Mouse (Mus musculus) mature B cell (primary cell): ENCODE results near the gene Ly6g6c.

Experiments used
- in situ Hi-C: fragments of 300-500 bp; cut with MboI; formaldehyde crosslinking; loops from 2 replicates; pipeline ENCODE4 v1.14.3; 2019

Ly6g6c gene

GRCm38 (mm10) chr17:35106522-35106921 is 41.3 kb downstream of the Ly6g6c start:
- in situ Hi-C loops: no loop called here

- in situ Hi-C loops: no loop called here
These were observed 42.9 kb downstream of the Ly6g6c start, which contains the start of gene Ly6g5c for GRCm38 (mm10) chr17:35108097-35108496. Gene Ly6g5c, plus strand, starts transcription at chr17:35108279.

GRCm38 (mm10) chr17:35111774-35112173 is 46.6 kb downstream of the Ly6g6c start:
- in situ Hi-C loops: no loop called here

DNA sequence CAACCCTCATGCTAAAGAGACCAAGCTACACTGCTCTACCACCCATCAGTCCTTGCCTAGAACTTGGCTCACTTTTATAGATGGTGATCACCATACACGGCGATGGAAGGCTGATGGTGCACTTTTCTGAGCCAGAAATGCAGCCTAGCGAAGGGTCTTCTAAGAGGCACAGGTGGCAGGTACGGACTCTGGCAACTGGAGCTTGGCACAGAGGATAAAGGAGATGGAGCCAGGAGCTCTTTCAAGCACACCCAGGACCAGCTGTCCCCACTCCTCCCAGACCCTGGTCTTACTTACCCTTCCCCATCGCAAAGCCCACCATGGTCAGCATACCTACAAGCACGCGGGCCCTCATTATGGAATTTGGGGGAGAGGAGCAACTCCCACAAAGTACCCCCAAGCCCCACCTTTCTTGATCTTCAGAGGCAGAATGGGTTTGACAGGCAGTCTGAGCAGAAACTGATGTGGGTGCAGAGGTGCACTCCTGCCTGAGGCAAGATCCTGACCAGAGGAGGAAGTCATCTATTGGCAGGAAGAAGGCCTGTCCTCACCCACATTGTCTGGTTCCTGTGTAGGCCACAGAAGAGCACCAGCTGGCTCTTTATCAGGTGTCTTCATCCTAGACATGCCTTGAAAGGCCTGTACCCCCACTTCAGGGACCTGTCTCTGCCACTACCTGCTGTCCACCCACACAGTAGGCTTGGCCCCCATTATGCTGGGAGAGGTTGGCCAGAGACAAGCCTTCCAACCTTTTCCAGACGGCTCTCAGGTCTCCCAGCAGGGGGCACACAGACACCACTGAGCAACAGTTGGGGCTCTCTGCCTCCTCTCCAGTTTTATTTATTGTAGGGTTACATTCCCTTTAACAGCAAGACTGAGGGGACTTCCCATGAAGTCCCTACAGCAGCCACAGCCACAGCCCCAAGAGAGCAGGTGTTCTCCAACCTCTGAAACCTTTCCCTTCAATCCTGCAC is 50.1 kb downstream of the Ly6g6c start, which contains the start of gene Ly6g5b:
Gene Ly6g5b, minus strand, starts transcription at position 383 of the 974 bp plus-strand sequence.
- in situ Hi-C loops: no loop called here
